Mouse (Mus musculus) c-Kit-negative CD71-positive TER-119-positive erythroid progenitor cells, embryonic 14.5 days (primary cell): ENCODE data around the gene Trarg1.

Experiments
- DNase-seq: peaks from one replicate; pipeline ENCODE4 v3.0.0-alpha.2; 2013; ENCODE audit warnings: low read depth, low spot score

Gene Trarg1

GRCm38 (mm10) chr11:76672561-76673384 lies 6.8 kb upstream of the Trarg1 start:
- no peak for DNase-seq

DNA sequence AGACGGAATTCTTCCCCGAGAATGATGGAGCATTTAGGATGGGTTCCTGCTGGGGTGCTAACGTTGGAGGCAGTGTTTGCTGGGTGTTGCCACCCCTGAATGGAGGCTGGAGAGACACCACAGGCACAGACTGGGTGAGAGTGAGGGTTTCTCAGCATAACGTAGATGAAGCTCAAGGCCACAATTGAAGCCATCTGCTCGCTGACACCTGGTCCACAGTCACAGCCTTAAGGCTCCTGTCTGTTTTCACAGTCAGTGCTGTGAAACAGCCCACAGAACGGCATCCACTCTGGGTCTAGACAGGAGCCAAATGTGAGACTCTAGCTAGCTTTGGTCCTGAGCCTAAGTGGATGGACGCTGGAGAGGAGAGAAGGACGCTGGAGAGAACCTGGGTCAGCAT lies 5.4 kb upstream of the Trarg1 start:
- no peak for DNase-seq

- DNase-seq, result no peak
These were observed 4.9 kb upstream of the Trarg1 start for GRCm38 (mm10) chr11:76674704-76675103.

- no peak for DNase-seq
These were observed 6.0 kb downstream of the Trarg1 start for GRCm38 (mm10) chr11:76685604-76686003.

DNA sequence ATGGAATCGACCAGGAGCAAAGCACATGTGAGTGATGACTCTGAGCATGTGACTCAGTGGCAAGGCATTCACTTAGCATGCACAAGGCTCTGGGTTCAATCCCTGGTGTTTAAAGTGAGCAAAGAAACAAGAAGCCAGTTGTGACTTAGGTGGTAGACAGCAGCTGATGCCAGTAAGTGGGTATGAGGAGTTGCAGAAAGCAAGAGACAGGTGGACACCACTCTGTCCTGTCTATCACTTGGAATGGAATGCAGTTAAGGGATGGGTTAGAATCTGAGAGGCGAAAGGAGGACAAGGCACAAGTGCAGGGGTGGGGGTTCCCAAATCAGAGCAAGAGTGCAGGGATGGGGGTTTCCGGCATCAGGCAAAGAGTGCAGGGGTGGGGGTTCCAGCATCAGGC lies 12.5 kb downstream of the Trarg1 start:
- no peak for DNase-seq

DNA sequence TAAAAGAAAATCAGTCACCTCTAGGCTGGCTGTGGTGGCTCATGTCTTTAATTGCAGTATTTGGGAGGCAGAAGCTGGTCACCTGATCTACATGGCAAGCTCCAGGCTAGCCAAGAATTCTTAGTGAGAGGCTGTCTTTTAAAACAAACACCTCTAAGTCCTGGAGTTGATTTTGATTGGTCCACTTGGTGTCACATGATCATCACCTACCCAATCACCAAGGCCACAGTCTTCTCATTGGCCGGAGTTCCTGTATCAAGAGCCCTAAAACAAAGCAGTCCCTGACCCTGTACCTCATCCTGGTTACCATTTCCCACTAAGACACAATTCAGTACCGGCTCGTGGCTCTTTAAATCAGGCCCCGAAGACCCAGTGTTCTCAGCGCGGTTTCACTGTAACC lies 16.2 kb downstream of the Trarg1 start:
- DNase-seq, result no peak

- no peak for DNase-seq
These were observed 20.0 kb downstream of the Trarg1 start for GRCm38 (mm10) chr11:76699626-76700025.

GRCm38 (mm10) chr11:76707656-76708055 lies 28.0 kb downstream of the Trarg1 start:
- no peak for DNase-seq

DNA sequence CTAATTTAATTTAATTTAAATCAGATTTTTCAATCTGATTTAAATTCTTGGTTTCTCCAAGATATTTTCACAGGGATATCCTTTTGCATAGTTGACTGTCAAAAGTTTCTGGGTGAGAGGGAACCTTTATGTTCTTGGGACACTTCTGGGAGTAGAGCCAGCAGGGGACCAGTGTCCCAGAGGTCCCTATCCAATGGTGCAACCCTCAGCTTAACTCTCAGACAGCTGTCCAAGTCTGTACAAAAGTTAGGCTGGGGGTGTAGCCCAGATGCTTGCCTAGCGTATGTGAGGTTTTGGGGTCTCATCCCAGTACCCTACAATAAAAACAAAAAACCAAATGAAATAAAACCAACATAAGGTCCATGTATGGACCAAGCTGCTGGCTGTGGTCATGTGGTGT lies 28.5 kb downstream of the Trarg1 start:
- no peak for DNase-seq

DNA sequence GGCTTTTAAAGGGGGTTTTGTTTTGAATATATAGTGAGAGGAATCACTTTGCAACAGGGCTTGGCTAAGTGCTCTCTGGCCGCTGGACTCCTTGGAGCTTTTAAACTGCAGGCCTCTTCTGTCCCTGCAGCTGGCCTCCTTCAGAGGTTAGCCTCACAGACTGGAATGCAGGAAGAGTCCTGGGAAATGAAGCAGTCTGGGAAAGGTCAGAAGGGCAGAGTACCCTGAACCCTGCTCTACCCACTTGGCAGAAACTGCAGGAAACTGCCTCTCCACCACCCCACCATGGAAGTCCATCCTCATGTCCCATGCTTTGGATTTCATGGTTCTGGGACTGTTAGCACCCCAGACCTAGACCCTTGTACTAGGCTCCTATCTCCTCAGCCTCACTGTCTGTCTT lies 29.3 kb downstream of the Trarg1 start:
- DNase-seq, result no peak

DNA sequence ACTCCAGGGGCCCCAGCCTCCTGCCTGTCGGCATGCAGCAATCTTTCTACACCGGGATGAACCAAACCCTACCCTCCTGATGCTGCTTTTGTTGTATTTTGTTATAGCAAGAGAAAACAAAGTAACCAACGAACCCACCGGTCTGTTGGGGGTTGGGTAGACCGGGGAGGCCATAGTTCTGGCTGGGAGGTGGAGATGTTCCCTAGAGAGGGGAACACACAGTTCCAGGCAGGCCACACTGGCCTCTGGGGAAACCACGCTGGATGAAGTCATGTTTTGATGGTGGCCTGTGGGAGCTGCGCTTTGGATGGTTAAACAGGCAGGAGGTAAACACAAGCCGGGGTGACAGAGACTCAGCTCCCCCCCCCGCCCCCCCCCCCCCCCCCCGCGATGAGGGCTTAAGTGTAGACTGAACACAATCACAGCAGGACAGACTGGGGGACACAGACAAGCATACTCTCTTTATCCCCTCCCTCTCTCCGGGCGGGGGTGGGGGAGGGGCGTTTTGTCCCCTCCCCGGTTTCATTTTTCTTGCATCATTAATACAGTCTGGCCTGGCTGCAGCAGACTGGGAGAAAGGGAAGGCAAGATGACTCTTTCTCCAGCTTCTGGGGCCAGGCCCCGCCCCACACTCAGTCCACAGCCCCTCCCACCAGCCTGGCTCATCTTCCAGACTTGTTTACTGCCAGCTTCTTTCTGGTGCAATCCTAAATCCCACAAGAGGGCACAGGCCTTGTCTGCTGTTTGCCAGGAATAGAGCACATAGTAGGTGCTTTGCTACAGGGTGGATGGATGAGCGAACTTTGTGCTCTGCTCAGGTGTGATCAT lies 30.2 kb downstream of the Trarg1 start:
- DNase-seq, result no peak

- no peak for DNase-seq
These were observed 37.4 kb downstream of the Trarg1 start for GRCm38 (mm10) chr11:76717000-76717399.

GRCm38 (mm10) chr11:76723911-76724310 lies 44.3 kb downstream of the Trarg1 start:
- no peak for DNase-seq

DNA sequence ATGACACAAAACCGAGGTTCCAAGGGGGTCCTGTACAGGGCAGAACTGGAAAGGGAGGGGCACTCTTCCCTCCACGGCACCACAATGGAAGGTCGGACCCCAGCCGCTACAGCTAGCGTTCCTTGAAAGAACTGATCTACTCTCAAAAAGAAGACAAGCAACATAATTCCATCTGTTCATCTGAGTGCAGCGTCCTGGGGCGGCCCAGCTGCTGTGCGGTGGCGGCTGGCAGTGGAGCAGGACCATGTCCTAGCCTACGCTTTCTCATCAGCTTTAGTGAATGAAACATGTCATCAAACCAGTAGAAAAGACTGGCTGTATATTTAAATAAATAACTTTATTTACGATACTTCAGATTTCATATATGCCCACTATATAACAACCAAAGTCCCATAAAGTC lies 48.5 kb downstream of the Trarg1 start:
- DNase-seq, result no peak

GRCm38 (mm10) chr11:76730650-76731049 lies 51.0 kb downstream of the Trarg1 start:
- no peak for DNase-seq

DNA sequence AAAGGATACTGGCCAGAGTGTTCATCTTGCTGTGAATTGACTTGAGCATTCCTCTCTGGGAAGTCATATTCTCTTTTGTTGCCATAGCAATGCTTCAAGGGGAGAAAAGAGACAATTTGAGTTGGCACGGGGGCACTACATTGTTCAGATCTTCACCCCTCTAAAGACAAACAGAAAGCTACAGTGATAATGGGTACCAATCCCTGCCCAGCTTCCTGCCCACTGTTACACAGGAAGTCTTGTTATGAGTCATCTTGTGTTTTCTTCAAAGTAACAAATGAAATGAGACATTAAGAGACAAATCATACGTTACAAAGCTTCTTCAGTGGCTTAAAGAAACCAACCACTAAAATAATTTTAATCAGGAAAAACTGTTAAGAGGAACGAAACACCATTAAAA lies 55.0 kb downstream of the Trarg1 start:
- DNase-seq, result no peak

DNA sequence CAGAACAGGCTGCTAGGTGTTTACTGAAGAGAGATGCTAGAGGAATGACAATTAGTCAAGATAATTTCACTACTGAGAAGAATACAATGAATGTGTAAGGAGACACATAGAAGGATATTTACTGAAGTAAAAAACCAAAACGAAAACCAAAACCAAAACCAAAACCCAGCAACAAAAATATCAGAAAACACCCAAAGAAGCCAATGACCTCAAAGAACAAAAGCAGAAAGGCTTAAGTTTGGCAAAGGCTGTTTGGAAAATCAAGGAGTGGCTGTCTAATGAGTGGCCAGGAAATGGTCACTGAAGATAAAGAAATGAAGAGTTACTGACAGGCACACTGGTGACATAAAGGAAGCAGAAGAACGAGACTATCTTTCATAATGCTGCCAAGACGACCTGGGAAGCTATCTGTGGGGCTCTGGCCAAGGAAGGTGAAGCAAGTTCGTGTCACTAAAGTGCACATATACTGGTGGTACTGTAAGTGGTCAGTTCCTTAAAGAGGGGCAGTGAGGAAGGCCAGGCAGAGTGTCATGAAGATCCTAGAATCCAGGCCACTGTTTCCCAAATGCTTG lies 56.2 kb downstream of the Trarg1 start:
- DNase-seq, result no peak

DNA sequence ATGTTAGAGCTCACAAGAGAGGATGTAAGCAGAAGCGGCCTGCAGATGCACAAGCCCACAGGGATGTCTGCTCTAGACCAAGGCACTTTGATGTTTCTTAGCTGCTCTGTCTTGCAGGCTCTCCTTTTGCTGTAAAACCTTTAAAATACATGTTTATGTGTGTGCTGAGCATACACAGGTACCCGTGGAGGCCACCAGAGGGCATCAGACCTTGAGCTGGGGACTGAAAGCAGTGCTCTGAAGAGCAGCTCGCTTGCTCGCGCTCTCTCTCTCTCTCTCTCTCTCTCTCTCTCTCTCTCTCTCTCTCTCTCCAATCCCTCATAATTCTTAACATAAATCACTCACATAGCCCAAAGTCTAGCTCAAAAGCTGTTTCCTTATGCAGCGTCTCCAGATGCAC lies 59.5 kb downstream of the Trarg1 start:
- DNase-seq, result no peak

DNA sequence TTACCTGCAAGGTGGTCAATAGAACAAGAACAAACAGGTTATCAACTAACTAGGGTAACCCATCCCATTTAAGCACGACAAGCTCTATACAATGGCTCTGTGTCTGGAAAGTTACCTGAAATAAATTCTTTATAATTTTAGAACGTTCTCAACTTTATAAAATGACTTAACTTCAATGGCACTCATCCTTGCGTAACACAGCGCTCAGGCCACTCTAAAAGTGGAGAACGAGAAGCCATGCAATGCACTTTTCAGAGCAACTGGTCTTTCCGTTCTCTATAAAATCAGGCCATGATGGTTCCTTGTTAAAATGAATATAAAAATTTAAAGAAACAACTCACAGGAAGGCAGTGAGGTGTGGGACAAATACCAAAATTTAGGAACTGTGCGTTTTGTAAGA lies 62.9 kb downstream of the Trarg1 start:
- DNase-seq, result no peak

- DNase-seq, result no peak
These were observed 64.9 kb downstream of the Trarg1 start for GRCm38 (mm10) chr11:76744550-76744949.

DNA sequence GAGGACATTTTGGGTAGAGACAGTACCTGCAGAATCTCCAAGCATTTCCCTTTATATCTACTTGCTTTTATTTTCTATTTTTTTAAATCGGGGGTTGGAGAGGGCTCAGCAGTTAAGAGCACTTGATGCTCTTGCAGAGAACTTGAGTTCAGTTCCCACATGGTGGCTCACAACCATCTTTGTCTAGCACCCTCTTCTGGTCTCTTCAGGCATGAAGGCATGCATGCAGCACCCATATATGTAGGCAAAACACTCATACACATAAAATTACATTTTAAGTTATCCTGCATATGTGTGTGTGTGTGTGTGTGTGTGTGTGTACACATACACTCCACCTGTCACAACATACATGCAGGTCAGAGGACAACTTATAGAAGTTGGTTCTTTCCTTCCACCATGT lies 66.3 kb downstream of the Trarg1 start:
- no peak for DNase-seq
